Mouse (Mus musculus): ENCODE data around the gene Sned1. TPM values are rescaled to one million over a fixed set of nuclear protein-coding genes. Genes with fewer than 3 reads are reported as not detected.

Sned1 gene
- under 1 TPM in 1 of 2 experiments, not detected in 1; 0.43 TPM for polyA plus RNA-seq (2017; shearing (Covaris generic))

DNA sequence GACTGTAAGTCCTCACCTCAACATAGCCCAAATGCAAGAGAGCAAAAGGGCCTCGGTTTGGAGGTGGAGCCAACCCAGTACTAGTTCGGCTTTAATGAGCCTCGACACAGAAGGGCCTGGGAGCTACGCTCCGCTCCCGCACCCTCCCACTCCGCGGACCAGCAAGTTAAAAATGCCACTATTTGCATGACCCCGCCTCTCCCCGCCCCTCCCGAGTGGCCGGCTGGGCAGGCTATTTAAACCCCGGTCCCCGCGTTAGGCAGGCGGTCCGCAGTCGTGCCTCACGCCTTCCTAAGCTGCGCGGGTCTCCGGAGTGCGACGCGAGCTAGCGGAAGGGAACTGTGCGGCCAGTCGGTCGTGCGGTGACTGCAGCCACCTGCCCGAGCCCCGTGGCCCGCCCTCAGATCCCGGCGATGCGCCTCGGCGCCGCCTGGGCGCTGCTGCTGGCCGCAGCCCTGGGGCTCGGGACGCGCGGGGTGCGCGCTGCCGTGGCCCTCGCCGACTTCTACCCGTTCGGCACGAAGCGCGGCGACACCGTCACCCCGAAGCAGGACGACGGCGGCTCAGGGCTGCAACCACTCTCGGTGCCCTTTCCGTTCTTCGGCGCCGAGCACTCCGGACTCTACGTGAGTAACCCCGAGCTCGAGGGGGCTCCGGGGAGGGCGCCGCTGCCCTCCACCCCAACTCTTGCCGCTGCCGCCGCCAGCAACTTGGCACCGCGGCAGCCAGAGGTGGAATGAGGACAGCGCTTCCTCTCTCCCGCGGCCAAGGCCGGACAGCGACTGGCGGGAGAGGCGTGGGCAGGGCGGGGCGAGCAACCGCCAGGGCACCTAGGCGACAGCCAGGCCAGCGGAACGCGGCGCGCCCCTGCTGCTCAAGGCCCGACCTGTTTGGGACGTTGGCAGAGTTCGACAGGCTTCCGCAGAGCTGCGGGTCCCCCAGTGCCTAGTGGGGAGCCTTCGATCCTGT is at the start of gene Sned1:
TSS of gene Sned1 (plus strand) at position 266 of the 969 bp plus-strand sequence.

DNA sequence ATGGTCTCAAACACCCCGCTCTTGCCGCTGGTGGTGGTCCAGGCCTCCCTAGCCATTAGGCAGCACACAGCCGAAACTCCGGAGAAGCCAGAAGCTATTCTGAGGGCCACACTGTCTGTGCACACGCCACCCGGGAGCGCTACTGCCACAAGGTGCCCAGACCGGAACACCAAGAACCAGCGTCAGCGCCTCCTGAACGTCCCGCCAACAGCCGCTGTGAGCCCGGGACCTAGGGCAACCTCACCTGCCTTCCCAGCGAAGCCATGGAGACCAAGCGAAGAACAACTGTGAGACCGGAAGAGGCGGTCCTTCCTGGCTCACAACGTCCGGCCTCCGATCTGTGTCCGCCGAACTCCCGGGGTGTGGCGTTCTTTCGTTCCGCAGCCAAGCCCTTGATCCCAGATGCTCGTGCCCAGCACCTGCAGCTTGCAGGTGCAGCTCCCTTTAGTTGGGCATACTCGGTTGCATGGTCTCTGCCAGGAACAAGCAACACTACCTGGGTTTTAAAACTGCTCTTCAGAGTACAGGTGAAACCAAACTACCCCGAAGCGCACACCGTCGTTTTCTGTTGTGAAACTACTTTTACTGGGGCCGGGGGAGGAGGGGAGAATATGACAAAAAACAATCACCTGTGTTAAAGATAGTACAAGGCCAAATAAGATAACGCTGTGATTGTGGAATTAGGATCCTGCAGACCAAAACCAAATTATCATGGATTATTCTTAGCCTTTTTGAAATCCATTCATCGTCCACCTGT is 70.1 kb downstream of the Sned1 start, which contains the start of gene Mterf4:
TSS of gene Mterf4 (minus strand) at position 335 of the 757 bp plus-strand sequence.

GRCm38 (mm10) chr1:93342648-93343503 is 107.2 kb downstream of the Sned1 start, which contains the start of the genes Ppp1r7 and Pask:
TSS of gene Ppp1r7 (plus strand) at chr1:93342854.
TSS of gene Pask (minus strand) at chr1:93343482.

Other genes with a start within 250 kb of the Sned1 start
- gene Aqp12, start 229.5 kb upstream of the Sned1 start, polyA plus RNA-seq (2017; shearing (Covaris generic)), result 1 to 10 TPM in 1 of 2 experiments, not detected in 1; 1.8 TPM
- gene Kif1a, start 133.9 kb upstream of the Sned1 start, polyA plus RNA-seq (2017; shearing (Covaris generic)), result 1 to 10 TPM in 1 of 2 experiments, not detected in 1; 3.0 TPM
- not detected for gene Agxt, start 100.6 kb upstream of the Sned1 start, polyA plus RNA-seq (2017; shearing (Covaris generic))
- not detected for gene 2310007B03Rik, start 74.9 kb upstream of the Sned1 start, polyA plus RNA-seq (2017; shearing (Covaris generic))
- gene Crocc2, start 67.1 kb upstream of the Sned1 start, polyA plus RNA-seq (2017; shearing (Covaris generic)), result 1 to 10 TPM in 1 of 2 experiments, under 1 TPM in 1; 0.02 to 1.2 TPM
- gene Mterf4, start 70.1 kb downstream of the Sned1 start, polyA plus RNA-seq (2017; shearing (Covaris generic)), result 10 to 100 TPM; 16.2 to 18.1 TPM
- gene Ppp1r7, start 107.0 kb downstream of the Sned1 start, polyA plus RNA-seq (2017; shearing (Covaris generic)), result 10 to 100 TPM; 48.0 to 60.2 TPM
- gene Pask, start 107.6 kb downstream of the Sned1 start, polyA plus RNA-seq (2017; shearing (Covaris generic)), result 1 to 10 TPM in 1 of 2 experiments, under 1 TPM in 1; 0.66 to 2.3 TPM
- under 1 TPM; 0.24 to 0.28 TPM for gene Ano7, start 138.1 kb downstream of the Sned1 start, polyA plus RNA-seq (2017; shearing (Covaris generic))
- 10 to 100 TPM; 53.9 to 63.8 TPM for gene Hdlbp, start 243.0 kb downstream of the Sned1 start, polyA plus RNA-seq (2017; shearing (Covaris generic))